Mouse (Mus musculus) kidney, postnatal 0 days (tissue): ENCODE results near the gene 3110040N11Rik. TPM values are rescaled to one million over a fixed set of nuclear protein-coding genes. Genes with fewer than 3 reads are reported as not detected.

Source experiments
- ATAC-seq: fragments of 200-750 bp; cut with Nextera tagmentation; replicated peaks from 2 replicates; pipeline ENCODE4 v1.8.0; 2017; ENCODE audit warnings: low read depth, moderate number of reproducible peaks, moderate TSS enrichment, moderate library complexity; ENCODE audit not compliant: low FRiP score
- DNase-seq: peaks from one replicate; pipeline ENCODE4 v3.0.0-alpha.2; 2016; ENCODE audit warnings: low spot score
- H3K27ac ChIP-seq: fragments of 300-500 bp; sonication (generic); 2 replicates; pipeline ENCODE4 v1.5.1; 2014; ENCODE audit warnings: mild to moderate bottlenecking
- H3K27me3 ChIP-seq: fragments of 300-500 bp; sonication (generic); 2 replicates; pipeline ENCODE4 v1.6.1; 2014; ENCODE audit warnings: low read length, mixed read lengths; ENCODE audit not compliant: insufficient read depth
- H3K36me3 ChIP-seq: fragments of 300-500 bp; sonication (generic); 2 replicates; pipeline ENCODE4 v1.6.1; 2014; ENCODE audit warnings: low read length, mixed read lengths; ENCODE audit not compliant: insufficient read depth
- H3K4me1 ChIP-seq: fragments of 300-500 bp; sonication (generic); replicated peaks from 2 replicates; pipeline ENCODE4 v1.6.1; 2014; ENCODE audit warnings: antibody characterized with exemption, low read length, mixed read lengths; ENCODE audit not compliant: insufficient read depth
- H3K4me2 ChIP-seq: fragments of 300-500 bp; sonication (generic); 2 replicates; pipeline ENCODE4 v1.6.1; 2014; ENCODE audit warnings: mild to moderate bottlenecking, low read length, moderate library complexity, mixed read lengths
- H3K4me3 ChIP-seq: fragments of 300-500 bp; sonication (generic); replicated peaks from 2 replicates; pipeline ENCODE4 v1.5.1; 2014; ENCODE audit warnings: low read depth, low read length
- H3K9ac ChIP-seq: fragments of 300-500 bp; sonication (generic); 2 replicates; pipeline ENCODE4 v1.6.1; 2014; ENCODE audit warnings: low read depth, low read length
- H3K9me3 ChIP-seq: fragments of 300-500 bp; sonication (generic); replicated peaks from 2 replicates; pipeline ENCODE4 v1.6.1; 2016; ENCODE audit warnings: low read length, inconsistent platforms, mixed read lengths
- CTCF ChIP-seq: IDR thresholded peaks from 2 replicates; pipeline ENCODE4 v1.5.1; 2016; ENCODE audit warnings: antibody characterized with exemption, low read depth, mild to moderate bottlenecking, moderate library complexity
- WGBS: fragments of 180-500 bp; shearing (Covaris S2); extraction: QIAGEN DNeasy Blood & Tissue Kit; methylation state at CpG from one replicate; pipeline ENCODE4 v1.1.7; 2014; 5-methylcytosine and 5-hydroxymethylcytosine counted together
- polyA plus RNA-seq: library from polyadenylated mRNA; unstranded; fragments of >200 nt; fragmentation: Nextera tagmentation; extraction: Ambion mirVana; gene quantifications from 2 replicates; pipeline ENCODE4 v1.2.1, GENCODE M21; 2015

Gene 3110040N11Rik
- polyA plus RNA-seq, 1 experiment from 2014 or later: 49.0 TPM

GRCm38 (mm10) chr7:81827806-81828667 is 38.8 kb upstream of the 3110040N11Rik start:
- TF ChIP-seq CTCF: no peak
- Histone ChIP-seq H3K27ac (peak overlapping the region; percentile 94), H3K36me3 (no peaks in the 10 kb centered on the region), H3K27me3 (no peaks in the 10 kb centered on the region), H3K4me3 (peak overlapping the region; percentile 85), H3K4me2 (peak overlapping the region; percentile 86), H3K4me1 (peaks cover 23% of the 10 kb centered on the region), H3K9ac (peak overlapping the region; percentile 89), H3K9me3 (no peaks in the 10 kb centered on the region)
- 20% methylated on average over 17 of the region's 17 CpGs for WGBS
- ATAC-seq: no peak
- DNase-seq: no peak

- Histone ChIP-seq H3K27ac (no peak overlapping the region), H3K9me3 (no peaks in the 10 kb centered on the region), H3K4me3 (no peak overlapping the region), H3K9ac (no peak overlapping the region), H3K4me1 (peaks cover 23% of the 10 kb centered on the region), H3K36me3 (no peaks in the 10 kb centered on the region), H3K27me3 (no peaks in the 10 kb centered on the region), H3K4me2 (peak overlapping the region; percentile 14; the same call in 1 of the 2 replicates)
- DNase-seq (no peak), ATAC-seq (no peak)
- 43% methylated on average over 3 of the region's 3 CpGs for whole genome bisulfite sequencing
- TF ChIP-seq CTCF: no peak
These were observed 36.1 kb upstream of the 3110040N11Rik start for GRCm38 (mm10) chr7:81825381-81825780.

- no peak overlapping the region for H3K4me2 ChIP-seq
- no peak overlapping the region for H3K4me3 ChIP-seq
- TF ChIP-seq CTCF: no peak
- H3K36me3 ChIP-seq: no peaks in the 10 kb centered on the region
- 56% methylated on average over 3 of the region's 3 CpGs for WGBS
- ATAC-seq: no peak
- peaks cover 23% of the 10 kb centered on the region for H3K4me1 ChIP-seq
- no peak for DNase-seq
- H3K9me3 ChIP-seq: no peaks in the 10 kb centered on the region
- H3K27ac ChIP-seq: no peak overlapping the region
- H3K9ac ChIP-seq: no peak overlapping the region
- no peaks in the 10 kb centered on the region for H3K27me3 ChIP-seq
These were observed 35.6 kb upstream of the 3110040N11Rik start for GRCm38 (mm10) chr7:81824906-81825305.

GRCm38 (mm10) chr7:81806067-81806466 is 16.8 kb upstream of the 3110040N11Rik start:
- H3K4me3 ChIP-seq: no peak overlapping the region
- H3K4me1 ChIP-seq: no peaks in the 10 kb centered on the region
- no peaks in the 10 kb centered on the region for H3K9me3 ChIP-seq
- no peak overlapping the region for H3K27ac ChIP-seq
- H3K4me2 ChIP-seq: no peak overlapping the region
- 0 out of 2 replicates have a peak, but pooled peaks cover 8% of the 10 kb centered on the region for H3K36me3 ChIP-seq
- no peak for TF ChIP-seq CTCF
- no peak overlapping the region for H3K9ac ChIP-seq
- ATAC-seq (no peak), DNase-seq (no peak)
- WGBS: 90% methylated on average over 5 of the region's 5 CpGs
- no peaks in the 10 kb centered on the region for H3K27me3 ChIP-seq

GRCm38 (mm10) chr7:81788536-81788935 is 742 bp downstream of the 3110040N11Rik start:
- H3K4me1 ChIP-seq: 0 out of 2 replicates have a peak, but pooled peaks cover 3% of the 10 kb centered on the region
- peak overlapping the region; percentile 83 for H3K4me2 ChIP-seq
- H3K4me3 ChIP-seq: peak overlapping the region; percentile 59
- DNase-seq (peak; percentile 46), ATAC-seq (no peak)
- WGBS: 3% methylated on average over 5 of the region's 5 CpGs
- H3K27me3 ChIP-seq: no peaks in the 10 kb centered on the region
- H3K9ac ChIP-seq: peak overlapping the region; percentile 72
- H3K9me3 ChIP-seq: no peaks in the 10 kb centered on the region
- peak overlapping the region; percentile 98 for H3K27ac ChIP-seq
- TF ChIP-seq CTCF: no peak
- peaks cover 5% of the 10 kb centered on the region; the same call in 1 of the 2 replicates for H3K36me3 ChIP-seq

- DNase-seq (peak; percentile 40), ATAC-seq (no peak)
- Histone ChIP-seq H3K4me3 (no peak overlapping the region), H3K36me3 (peaks cover 19% of the 10 kb centered on the region), H3K9ac (no peak overlapping the region), H3K27me3 (no peaks in the 10 kb centered on the region), H3K27ac (no peak overlapping the region), H3K4me1 (no peaks in the 10 kb centered on the region), H3K9me3 (no peaks in the 10 kb centered on the region), H3K4me2 (no peak overlapping the region)
- 66% methylated on average over 10 of the region's 10 CpGs for WGBS
- peak; percentile 69 for TF ChIP-seq CTCF
These were observed 11.5 kb downstream of the 3110040N11Rik start for GRCm38 (mm10) chr7:81777667-81778218.
